Mouse (Mus musculus) kidney, embryonic 14.5 days (tissue): ENCODE measurements around the gene Map2k6. TPM values are rescaled to one million over a fixed set of nuclear protein-coding genes. Genes with fewer than 3 reads are reported as not detected.

ENCODE experiments used
- ATAC-seq: fragments of 200-750 bp; cut with Nextera tagmentation; 2 replicates; pipeline ENCODE4 v1.8.0; 2017; ENCODE audit warnings: moderate number of reproducible peaks, mild to moderate bottlenecking, moderate TSS enrichment, moderate library complexity; ENCODE audit not compliant: low FRiP score, low TSS enrichment
- H3K27ac ChIP-seq: fragments of 300-500 bp; sonication (generic); 2 replicates; pipeline ENCODE4 v1.5.1; 2014; ENCODE audit warnings: low read depth, mild to moderate bottlenecking, low read length, moderate library complexity, mixed read lengths
- H3K27me3 ChIP-seq: fragments of 300-500 bp; sonication (generic); 2 replicates; pipeline ENCODE4 v1.6.1; 2014; ENCODE audit warnings: mild to moderate bottlenecking, low read length; ENCODE audit not compliant: control insufficient read depth, insufficient read depth
- H3K36me3 ChIP-seq: fragments of 300-500 bp; sonication (generic); 2 replicates; pipeline ENCODE4 v1.6.1; 2014; ENCODE audit warnings: low read length, mixed read lengths; ENCODE audit not compliant: control insufficient read depth, insufficient read depth
- H3K4me1 ChIP-seq: fragments of 300-500 bp; sonication (generic); 2 replicates; pipeline ENCODE4 v1.6.1; 2014; ENCODE audit warnings: low read length, mixed read lengths; ENCODE audit not compliant: control insufficient read depth, insufficient read depth
- H3K4me2 ChIP-seq: fragments of 300-500 bp; sonication (generic); replicated peaks from 2 replicates; pipeline ENCODE4 v1.6.1; 2014; ENCODE audit warnings: low read depth, mild to moderate bottlenecking, low read length
- H3K4me3 ChIP-seq: fragments of 300-500 bp; sonication (generic); 2 replicates; pipeline ENCODE4 v1.5.1; 2014; ENCODE audit warnings: mild to moderate bottlenecking, low read length
- H3K9ac ChIP-seq: fragments of 300-500 bp; sonication (generic); 2 replicates; pipeline ENCODE4 v1.6.1; 2014; ENCODE audit warnings: low read depth, mild to moderate bottlenecking, low read length, moderate library complexity
- H3K9me3 ChIP-seq: fragments of 300-500 bp; sonication (generic); 2 replicates; pipeline ENCODE4 v1.6.1; 2016; ENCODE audit warnings: low read length; ENCODE audit not compliant: control insufficient read depth
- WGBS: fragments of 180-500 bp; shearing (Covaris S2); extraction: QIAGEN DNeasy Blood & Tissue Kit; methylation state at CpG from one replicate; pipeline ENCODE4 v1.1.7; 2014; 5-methylcytosine and 5-hydroxymethylcytosine counted together
- polyA plus RNA-seq: library from polyadenylated mRNA; unstranded; fragments of >200 nt; fragmentation: Nextera tagmentation; extraction: Ambion mirVana; gene quantifications from 2 replicates; pipeline ENCODE4 v1.2.1, GENCODE M21; 2014

Map2k6 gene
- polyA plus RNA-seq, 1 experiment from 2014 or later, result 26.6 TPM

DNA sequence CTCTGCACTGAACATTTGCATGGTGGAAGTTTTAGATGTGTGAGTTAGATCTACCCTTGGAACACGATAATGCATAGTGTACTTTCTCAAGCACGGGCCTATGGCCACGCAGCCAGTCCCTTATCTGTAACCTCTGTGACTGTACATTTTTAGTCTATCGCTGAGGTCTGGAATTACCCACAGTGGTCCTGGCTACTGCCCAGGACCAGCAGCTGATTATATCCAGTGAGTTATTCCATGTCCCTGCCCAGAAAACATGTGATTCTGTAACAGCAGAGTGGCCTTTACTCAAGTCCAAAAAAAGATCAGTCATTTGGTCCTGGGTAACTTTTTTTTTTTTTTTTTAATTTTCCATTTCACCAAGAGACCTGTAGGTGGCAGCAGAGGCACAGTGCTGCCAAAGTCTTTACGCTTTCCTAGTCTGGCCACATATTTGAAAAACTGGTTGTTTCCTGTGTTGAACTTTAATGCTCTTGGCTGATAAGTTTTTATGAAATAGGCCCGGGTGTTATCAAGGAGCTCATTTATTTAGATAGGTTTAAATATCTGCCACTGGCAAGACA, 99.8 kb downstream of the Map2k6 start:
- Histone ChIP-seq H3K9ac (no peak overlapping the region), H3K4me2 (no peak overlapping the region), H3K9me3 (no peaks in the 10 kb centered on the region), H3K4me1 (no peaks in the 10 kb centered on the region), H3K27me3 (no peaks in the 10 kb centered on the region), H3K36me3 (peaks cover 35% of the 10 kb centered on the region; the same call in 1 of the 2 replicates), H3K27ac (no peak overlapping the region), H3K4me3 (no peak overlapping the region)
- WGBS, result 60% methylated on average over 6 of the region's 6 CpGs
- peak; percentile 35; the same call in 1 of the 2 replicates for ATAC-seq

DNA sequence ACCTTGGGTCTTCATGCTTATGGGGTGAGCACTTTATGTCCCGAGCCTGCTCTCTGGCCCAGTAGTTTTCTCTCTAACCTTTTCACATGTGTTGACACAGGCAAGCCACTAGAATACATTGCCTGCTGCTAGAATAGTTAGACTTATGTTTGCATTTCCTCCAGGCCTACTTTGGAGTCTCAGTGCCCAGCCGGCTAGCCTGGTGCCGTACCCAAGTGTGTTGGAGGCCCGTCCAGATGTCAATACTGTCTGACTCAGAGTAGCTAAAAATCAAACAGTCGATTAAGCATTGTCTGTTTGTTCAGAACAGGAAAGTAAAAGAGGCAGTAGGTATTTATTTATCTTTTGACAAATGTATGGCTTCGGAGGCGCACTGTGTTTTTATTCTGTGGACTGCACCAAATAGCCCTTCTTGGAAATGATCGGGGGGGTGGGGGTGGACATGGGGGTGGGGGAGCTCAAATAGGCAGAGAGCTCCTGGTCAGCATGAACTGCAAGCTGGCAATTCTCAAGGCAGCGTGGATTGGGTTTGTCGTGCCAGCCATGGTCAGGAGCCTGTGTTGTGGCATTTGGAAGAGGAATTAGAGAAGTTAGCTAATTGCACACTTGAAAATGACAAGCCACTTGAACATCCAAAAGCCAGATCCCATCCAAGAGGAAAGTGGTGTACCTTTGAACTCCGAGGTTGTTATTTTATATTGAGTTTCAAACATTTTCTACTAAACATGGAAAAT, 104.2 kb downstream of the Map2k6 start:
- no peak overlapping the region for H3K27ac ChIP-seq
- WGBS, result 89% methylated on average over 11 of the region's 11 CpGs
- no peaks in the 10 kb centered on the region for H3K27me3 ChIP-seq
- peaks cover 43% of the 10 kb centered on the region for H3K36me3 ChIP-seq
- no peaks in the 10 kb centered on the region for H3K4me1 ChIP-seq
- H3K9ac ChIP-seq, result no peak overlapping the region
- no peak overlapping the region for H3K4me2 ChIP-seq
- no peaks in the 10 kb centered on the region for H3K9me3 ChIP-seq
- no peak for ATAC-seq
- H3K4me3 ChIP-seq, result no peak overlapping the region

DNA sequence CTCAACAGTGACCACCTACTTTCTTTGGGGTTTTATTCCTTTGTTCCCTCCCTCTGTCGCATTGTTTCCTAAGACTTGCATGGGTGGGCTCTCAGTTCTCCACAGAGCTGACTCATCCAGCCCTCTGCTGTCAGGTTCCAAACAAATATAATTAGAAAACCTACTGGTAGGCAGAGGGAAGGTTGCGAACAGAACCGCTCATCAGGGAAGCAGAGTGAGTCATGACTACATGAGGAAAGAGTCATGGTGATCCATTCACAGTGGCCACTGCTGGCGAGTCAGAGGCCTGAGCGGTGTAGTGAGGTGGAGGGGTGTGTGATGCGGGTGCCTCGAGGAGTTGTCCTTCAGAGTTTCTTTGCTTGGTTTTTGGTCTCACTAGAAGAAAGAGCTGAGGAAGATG, 112.5 kb downstream of the Map2k6 start:
- WGBS, result 94% methylated on average over 7 of the region's 7 CpGs
- no peak for ATAC-seq
- Histone ChIP-seq H3K4me3 (no peak overlapping the region), H3K27ac (no peak overlapping the region), H3K27me3 (no peaks in the 10 kb centered on the region), H3K9ac (no peak overlapping the region), H3K9me3 (no peaks in the 10 kb centered on the region), H3K36me3 (peaks cover 34% of the 10 kb centered on the region), H3K4me2 (no peak overlapping the region), H3K4me1 (no peaks in the 10 kb centered on the region)

DNA sequence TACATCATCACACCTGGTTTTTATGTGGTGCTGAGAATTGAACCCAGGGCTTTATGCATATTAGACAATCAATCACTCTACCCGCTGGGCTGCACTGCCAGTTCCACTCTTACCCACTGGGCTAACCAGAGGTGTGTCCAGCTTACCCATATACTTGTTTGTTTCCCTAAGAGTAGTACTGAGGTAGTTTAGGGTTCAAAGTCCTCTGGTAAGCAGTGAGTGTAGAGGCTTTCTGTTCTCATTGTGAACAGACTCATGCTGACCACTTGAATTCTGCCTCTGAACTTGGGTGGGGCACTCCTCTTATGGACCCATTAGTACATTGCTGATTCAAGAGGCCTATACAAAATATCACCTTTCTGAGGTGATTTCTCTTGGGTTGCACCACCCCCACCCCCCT, 119.7 kb downstream of the Map2k6 start:
- Histone ChIP-seq H3K27me3 (no peaks in the 10 kb centered on the region), H3K36me3 (peaks cover 18% of the 10 kb centered on the region)
- 84% methylated on average over 1 of the region's 1 CpGs for WGBS

DNA sequence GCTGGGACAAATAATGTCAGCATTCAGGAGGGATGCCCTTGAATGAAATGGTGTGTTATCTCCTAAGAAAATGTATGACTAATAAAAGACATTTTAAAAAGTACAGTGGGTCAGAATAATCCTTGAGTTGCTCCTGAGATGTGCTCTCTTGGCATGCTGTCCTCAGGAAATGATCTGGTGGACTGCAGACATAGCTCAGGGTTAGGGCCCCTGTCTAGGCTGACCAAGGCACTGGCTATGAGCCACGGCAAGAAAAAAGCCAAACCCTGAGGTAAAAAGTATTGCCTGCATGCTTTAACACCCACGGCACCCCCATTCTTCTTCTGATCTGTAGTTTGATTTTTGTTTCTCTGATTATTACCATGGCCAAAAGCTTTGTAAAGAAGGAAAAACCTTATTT, 124.0 kb downstream of the Map2k6 start:
- Histone ChIP-seq H3K27me3 (no peaks in the 10 kb centered on the region), H3K9ac (no peak overlapping the region), H3K9me3 (no peaks in the 10 kb centered on the region), H3K27ac (no peak overlapping the region), H3K36me3 (peaks cover 5% of the 10 kb centered on the region; the same call in 1 of the 2 replicates), H3K4me2 (no peak overlapping the region), H3K4me3 (no peak overlapping the region), H3K4me1 (no peaks in the 10 kb centered on the region)
- WGBS, result 85% methylated on average over 2 of the region's 2 CpGs
- no peak for ATAC-seq

More for the DNA sequence above, 119.7 kb downstream of the Map2k6 start:
- no peak overlapping the region for H3K27ac ChIP-seq
- no peak overlapping the region for H3K9ac ChIP-seq
- no peak overlapping the region for H3K4me3 ChIP-seq
- H3K4me1 ChIP-seq, result no peaks in the 10 kb centered on the region
- no peak overlapping the region for H3K4me2 ChIP-seq
- H3K9me3 ChIP-seq, result no peaks in the 10 kb centered on the region
- ATAC-seq, result no peak

DNA sequence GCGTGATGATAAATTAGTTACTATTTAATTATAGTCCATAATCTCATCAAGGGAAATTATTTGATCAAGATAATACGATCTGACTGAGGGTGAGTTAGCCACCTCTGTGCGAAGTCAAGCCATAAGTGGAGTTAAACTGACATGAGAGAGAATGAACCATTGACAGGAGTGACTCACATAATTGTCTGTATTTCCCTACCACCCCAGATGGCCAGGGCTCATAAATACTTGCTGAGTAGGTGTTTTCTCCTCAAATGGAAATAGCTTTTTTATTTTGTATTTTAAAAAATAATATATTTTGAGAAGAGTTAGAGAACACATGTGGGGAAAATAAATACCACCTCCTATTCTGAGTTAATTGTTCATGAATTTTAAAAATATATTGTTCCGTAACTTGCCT, 127.2 kb downstream of the Map2k6 start:
- no peaks in the 10 kb centered on the region for H3K9me3 ChIP-seq
- no peak overlapping the region for H3K4me3 ChIP-seq
- H3K4me2 ChIP-seq, result no peak overlapping the region
- ATAC-seq, result no peak
- 92% methylated on average over 4 of the region's 4 CpGs for WGBS
- H3K27ac ChIP-seq, result no peak overlapping the region
- no peaks in the 10 kb centered on the region for H3K27me3 ChIP-seq
- H3K4me1 ChIP-seq, result no peaks in the 10 kb centered on the region
- H3K36me3 ChIP-seq, result no peaks in the 10 kb centered on the region
- no peak overlapping the region for H3K9ac ChIP-seq

DNA sequence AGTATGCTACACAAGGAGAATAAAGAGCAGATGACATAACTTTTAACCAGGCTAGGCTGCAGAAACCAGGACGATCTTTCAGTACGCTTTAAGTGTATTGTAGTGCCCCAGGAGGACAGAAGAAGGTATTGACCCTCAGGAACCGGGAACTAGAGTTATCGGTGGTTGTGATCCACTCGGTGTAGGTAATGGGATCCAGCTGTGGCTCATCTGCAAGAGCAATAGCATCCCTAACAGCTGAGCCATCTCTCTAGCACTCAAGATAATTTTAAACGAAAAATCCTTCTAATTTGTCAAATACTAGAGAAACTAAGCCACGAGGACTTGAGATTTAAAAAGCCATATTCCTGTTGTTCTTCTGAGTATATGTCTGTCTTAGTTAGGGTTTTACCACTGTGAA, 132.2 kb downstream of the Map2k6 start:
- no peak overlapping the region for H3K4me2 ChIP-seq
- no peaks in the 10 kb centered on the region for H3K27me3 ChIP-seq
- H3K36me3 ChIP-seq, result no peaks in the 10 kb centered on the region
- H3K4me3 ChIP-seq, result no peak overlapping the region
- no peaks in the 10 kb centered on the region for H3K4me1 ChIP-seq
- ATAC-seq, result no peak
- no peaks in the 10 kb centered on the region for H3K9me3 ChIP-seq
- H3K9ac ChIP-seq, result no peak overlapping the region
- WGBS, result 79% methylated on average over 7 of the region's 7 CpGs
- no peak overlapping the region for H3K27ac ChIP-seq

DNA sequence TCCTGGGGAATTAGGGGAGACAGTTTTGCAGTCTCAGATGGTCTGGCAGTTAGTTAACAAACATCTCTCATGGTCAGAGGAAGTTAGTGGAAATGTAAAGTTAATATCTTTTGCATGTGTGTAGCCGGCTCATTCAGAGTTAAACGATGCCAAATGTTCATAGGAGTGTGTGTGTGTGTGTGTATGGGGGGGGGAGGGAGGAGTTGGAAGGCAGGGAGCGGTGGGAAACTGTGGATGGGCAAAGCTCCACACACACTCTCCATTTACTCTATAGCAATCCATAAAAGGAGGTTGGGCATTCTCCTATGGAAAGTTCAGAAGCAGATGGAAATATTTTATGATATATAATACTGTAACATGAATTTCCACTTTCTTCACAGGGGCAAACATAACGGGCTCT, 135.9 kb downstream of the Map2k6 start:
- Histone ChIP-seq H3K4me3 (no peak overlapping the region), H3K9ac (no peak overlapping the region), H3K9me3 (no peaks in the 10 kb centered on the region), H3K36me3 (no peaks in the 10 kb centered on the region), H3K27me3 (no peaks in the 10 kb centered on the region), H3K4me2 (no peak overlapping the region), H3K4me1 (no peaks in the 10 kb centered on the region), H3K27ac (no peak overlapping the region)
- no peak for ATAC-seq
- 70% methylated on average over 4 of the region's 4 CpGs for WGBS

DNA sequence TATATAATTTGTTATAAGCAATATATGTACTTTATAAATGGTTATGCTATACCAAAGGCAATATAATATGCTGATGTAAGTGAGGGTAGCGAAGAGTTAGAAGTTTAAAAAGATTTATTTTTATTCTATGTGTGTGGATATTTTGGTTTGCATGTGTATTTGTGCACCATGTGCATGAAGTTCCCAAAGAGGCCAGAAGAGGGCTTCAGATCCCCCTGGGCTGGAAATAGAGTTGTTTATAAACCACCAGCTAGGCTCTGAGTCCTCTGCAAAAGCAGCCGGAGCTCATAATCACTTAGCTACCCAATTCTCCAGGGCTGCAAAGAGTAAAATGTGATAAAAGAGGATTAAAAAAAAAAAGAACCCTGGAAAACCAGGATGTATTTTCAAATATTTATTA, 137.6 kb downstream of the Map2k6 start:
- no peaks in the 10 kb centered on the region for H3K4me1 ChIP-seq
- 96% methylated on average over 2 of the region's 2 CpGs for WGBS
- H3K9me3 ChIP-seq, result 0 out of 2 replicates have a peak, but pooled peaks cover 3% of the 10 kb centered on the region

More for the DNA sequence above, 137.6 kb downstream of the Map2k6 start:
- H3K27ac ChIP-seq, result no peak overlapping the region
- H3K4me2 ChIP-seq, result no peak overlapping the region
- no peaks in the 10 kb centered on the region for H3K36me3 ChIP-seq
- H3K9ac ChIP-seq, result no peak overlapping the region
- H3K27me3 ChIP-seq, result no peaks in the 10 kb centered on the region
- no peak overlapping the region for H3K4me3 ChIP-seq
- ATAC-seq, result no peak
